Mouse (Mus musculus) spleen, adult 2 months (tissue): ENCODE results near the gene Sod3. TPM values are rescaled to one million over a fixed set of nuclear protein-coding genes. Genes with fewer than 3 reads are reported as not detected.

Source experiments
- DNase-seq, 2 experiments: peaks; one replicate each; pipeline versions ENCODE4 v3.0.0 to v3.0.0-alpha.2; 2012 to 2021; ENCODE audit warnings: low spot score in 2 of 2, low read depth in 1 of 2
- H3K27ac ChIP-seq: fragments of 200-500 bp; 2 replicates; pipeline ENCODE4 v1.5.1; 2012; ENCODE audit warnings: low read length, inconsistent platforms; ENCODE audit not compliant: insufficient read depth
- H3K27me3 ChIP-seq: fragments of 200-500 bp; 2 replicates; pipeline ENCODE4 v1.6.1; 2012; ENCODE audit warnings: mild to moderate bottlenecking, moderate library complexity, low read length, inconsistent platforms; ENCODE audit not compliant: control insufficient read depth, insufficient read depth
- H3K36me3 ChIP-seq: fragments of 200-500 bp; 2 replicates; pipeline ENCODE4 v1.6.1; 2012; ENCODE audit warnings: mild to moderate bottlenecking, low read length, inconsistent platforms; ENCODE audit not compliant: control insufficient read depth, insufficient read depth
- H3K4me1 ChIP-seq: fragments of 200-500 bp; 2 replicates; pipeline ENCODE4 v1.6.1; 2011; ENCODE audit warnings: inconsistent platforms; ENCODE audit not compliant: control insufficient read depth, insufficient read depth, insufficient read length
- H3K4me3 ChIP-seq: fragments of 200-500 bp; 2 replicates; pipeline ENCODE4 v1.5.1; 2011; ENCODE audit warnings: mild to moderate bottlenecking, inconsistent platforms; ENCODE audit not compliant: insufficient read depth, insufficient read length; ENCODE audit errors: extremely low read depth
- CTCF ChIP-seq: fragments of 200-500 bp; IDR thresholded peaks from 2 replicates; pipeline ENCODE4 v1.5.1; 2011; ENCODE audit warnings: mild to moderate bottlenecking, inconsistent platforms; ENCODE audit not compliant: insufficient read depth, insufficient read length, insufficient replicate concordance; ENCODE audit errors: extremely low read depth
- POLR2A ChIP-seq: fragments of 200-500 bp; IDR thresholded peaks from 2 replicates; pipeline ENCODE4 v1.6.1; 2011; ENCODE audit warnings: low read depth, low read length, inconsistent platforms
- WGBS: fragments of 180-500 bp; shearing (Covaris S2); methylation state at CpG from one replicate; pipeline ENCODE4 v1.1.7; 2018; 5-methylcytosine and 5-hydroxymethylcytosine counted together
- polyA plus RNA-seq: library from polyadenylated mRNA; depleted of rRNA; stranded (reverse); fragments of >200 nt; gene quantifications from 2 replicates; pipeline ENCODE4 v1.2.3, GENCODE M21; 2012

The Sod3 gene
- polyA plus RNA-seq, 1 experiment, result 40.4 TPM

DNA sequence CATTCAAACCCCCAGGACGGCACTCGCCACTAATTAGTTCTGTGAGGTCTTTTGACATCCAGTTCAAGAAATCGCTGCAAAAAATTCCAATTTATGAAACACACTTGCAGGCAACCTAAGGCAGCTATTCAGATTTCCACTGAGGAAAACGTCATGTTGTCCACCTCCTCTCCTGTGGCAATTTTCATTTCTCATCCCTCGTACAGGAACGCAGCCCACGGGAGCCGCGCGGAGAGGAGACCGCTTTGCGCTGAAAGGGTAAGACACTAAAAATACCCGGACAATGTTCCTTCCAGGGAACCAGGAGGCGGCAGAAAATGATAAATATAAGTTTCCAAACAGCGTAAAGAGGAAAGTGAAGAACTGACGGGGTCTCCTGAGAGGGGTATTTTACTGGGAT is 27.9 kb downstream of the Sod3 start:
- Histone ChIP-seq H3K36me3 (no peaks in the 10 kb centered on the region), H3K4me1 (no peaks in the 10 kb centered on the region), H3K27ac (no peak overlapping the region), H3K4me3 (no peak overlapping the region), H3K27me3 (no peaks in the 10 kb centered on the region)
- DNase-seq, result no peak
- TF ChIP-seq CTCF, result no peak
- TF ChIP-seq POLR2A, result no peak
- 89% methylated on average over 16 of the region's 16 CpGs for WGBS

DNA sequence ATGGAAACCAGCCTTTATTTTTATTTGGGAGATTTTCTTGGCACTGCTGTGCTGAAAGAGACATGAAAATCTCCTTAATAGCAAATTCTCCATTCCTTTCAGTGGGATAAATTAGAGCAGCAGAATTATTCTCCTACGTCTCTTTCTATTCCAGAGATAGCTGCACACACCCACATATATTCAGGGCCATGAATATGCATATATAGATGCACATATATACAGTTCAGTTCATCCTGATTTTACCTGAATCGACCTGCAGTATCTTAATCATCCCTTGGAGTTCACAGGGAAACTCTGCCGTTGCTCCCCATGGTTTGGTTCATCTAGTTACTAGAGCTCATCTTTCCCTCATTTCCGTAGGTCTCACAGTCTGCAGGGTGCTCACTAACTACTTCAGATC is 30.2 kb downstream of the Sod3 start:
- no peak overlapping the region for H3K4me3 ChIP-seq
- DNase-seq, result no peak
- TF ChIP-seq POLR2A (no peak), CTCF (no peak)
- H3K4me1 ChIP-seq, result no peaks in the 10 kb centered on the region
- no peaks in the 10 kb centered on the region for H3K36me3 ChIP-seq
- no peaks in the 10 kb centered on the region for H3K27me3 ChIP-seq
- WGBS, result 87% methylated on average over 4 of the region's 4 CpGs
- no peak overlapping the region for H3K27ac ChIP-seq

DNA sequence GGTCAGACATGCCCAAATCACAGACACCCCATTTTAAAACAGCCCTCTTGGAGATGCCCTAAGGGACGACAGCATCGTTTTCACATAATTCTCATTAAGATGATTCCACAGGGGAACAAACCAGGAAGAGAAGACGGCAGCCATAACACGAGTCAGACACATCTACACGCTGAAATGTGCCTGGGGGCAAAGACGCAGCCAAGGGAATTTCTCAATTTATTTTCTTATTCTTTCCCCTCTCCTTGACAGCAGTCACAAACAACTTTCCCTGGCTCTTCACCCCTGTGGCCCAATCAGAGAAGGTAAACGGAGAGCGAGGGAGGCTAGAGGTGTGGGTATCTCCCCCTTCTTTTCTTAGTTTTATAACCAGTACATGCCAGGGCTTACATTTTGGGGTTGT is 40.8 kb downstream of the Sod3 start:
- DNase-seq, result no peak
- H3K4me3 ChIP-seq, result no peak overlapping the region
- H3K27me3 ChIP-seq, result no peaks in the 10 kb centered on the region
- H3K4me1 ChIP-seq, result no peaks in the 10 kb centered on the region
- WGBS, result 93% methylated on average over 8 of the region's 8 CpGs
- no peaks in the 10 kb centered on the region for H3K36me3 ChIP-seq
- no peak overlapping the region for H3K27ac ChIP-seq
- TF ChIP-seq POLR2A (no peak), CTCF (no peak)

DNA sequence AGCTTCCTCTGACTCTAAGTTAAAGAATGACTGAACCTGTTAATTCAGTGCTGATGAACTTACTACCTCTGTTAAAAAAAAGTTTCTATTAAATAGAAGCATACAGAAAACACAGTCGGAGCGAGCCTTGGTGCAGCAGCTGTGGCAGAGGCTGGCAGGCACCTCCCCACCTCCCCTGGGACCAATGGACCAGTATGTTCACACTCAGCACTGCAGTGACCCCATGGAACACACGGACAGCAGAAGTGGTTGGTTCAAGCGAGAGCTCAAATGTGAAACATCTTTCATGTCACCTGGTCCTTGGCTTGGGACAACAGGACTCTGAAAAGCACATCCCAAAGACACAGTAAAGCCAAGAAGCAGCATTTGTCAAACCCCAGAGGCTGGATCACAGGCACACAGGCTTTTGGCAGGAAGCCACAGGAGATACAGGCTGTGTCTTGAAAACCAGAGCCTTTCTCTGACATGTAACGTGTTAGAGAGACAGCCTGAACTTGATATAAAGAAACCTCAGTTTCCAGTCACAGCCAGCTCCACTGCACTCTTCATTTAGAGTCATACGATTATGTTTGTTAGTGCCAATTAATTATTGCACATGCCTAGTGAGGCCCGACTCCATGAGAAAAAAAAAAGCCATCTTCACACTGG is 45.2 kb downstream of the Sod3 start:
- no peak overlapping the region for H3K4me3 ChIP-seq
- TF ChIP-seq CTCF, result no peak
- no peaks in the 10 kb centered on the region for H3K4me1 ChIP-seq
- no peaks in the 10 kb centered on the region for H3K27me3 ChIP-seq
- 79% methylated on average over 7 of the region's 7 CpGs for WGBS
- no peak for DNase-seq
- H3K27ac ChIP-seq, result no peak overlapping the region
- H3K36me3 ChIP-seq, result no peaks in the 10 kb centered on the region

DNA sequence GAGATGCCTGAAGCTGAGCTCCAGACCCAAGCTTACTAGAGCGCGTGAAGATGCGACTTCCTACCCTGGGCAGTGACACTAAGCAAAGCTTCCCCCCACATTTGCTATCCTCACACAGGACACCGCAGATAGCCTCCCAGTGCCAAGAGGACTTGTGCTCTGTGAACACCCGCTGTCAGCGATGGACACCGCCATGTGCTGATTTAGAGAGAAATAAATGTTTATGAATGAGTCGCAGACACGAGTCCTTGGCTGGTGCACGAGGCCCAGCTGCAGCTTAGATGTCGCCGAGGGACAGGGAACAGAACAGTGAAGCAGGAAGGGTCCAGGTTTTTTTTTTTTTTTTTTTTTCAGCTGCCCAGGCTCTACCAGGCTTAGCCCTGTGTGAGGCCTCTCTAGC is 46.6 kb downstream of the Sod3 start:
- no peak for DNase-seq
- Histone ChIP-seq H3K27me3 (no peaks in the 10 kb centered on the region), H3K4me1 (no peaks in the 10 kb centered on the region), H3K4me3 (no peak overlapping the region), H3K36me3 (no peaks in the 10 kb centered on the region), H3K27ac (no peak overlapping the region)
- WGBS, result 95% methylated on average over 12 of the region's 12 CpGs
- TF ChIP-seq POLR2A, result no peak
- TF ChIP-seq CTCF, result no peak

DNA sequence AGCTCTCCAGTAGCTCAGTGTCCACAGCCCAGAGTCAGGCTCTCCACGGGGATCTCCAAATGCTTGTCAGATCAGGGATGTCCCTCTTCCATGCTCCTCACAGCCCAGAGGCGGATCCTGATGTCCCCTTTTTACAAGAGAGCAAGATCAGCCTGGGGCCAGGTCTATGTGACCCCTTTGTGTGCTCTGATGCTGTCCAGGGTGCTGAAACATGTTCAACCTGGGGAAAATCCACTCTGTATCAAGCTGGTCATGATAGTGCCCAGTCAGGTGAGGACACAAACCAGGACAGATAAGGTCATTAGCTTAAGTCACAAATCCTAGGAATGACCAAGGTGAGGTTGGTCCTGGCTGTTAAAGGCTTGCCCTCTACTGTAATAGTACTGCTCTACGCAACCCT is 48.0 kb downstream of the Sod3 start:
- TF ChIP-seq CTCF, result no peak
- H3K36me3 ChIP-seq, result no peaks in the 10 kb centered on the region
- DNase-seq, result no peak

DNA sequence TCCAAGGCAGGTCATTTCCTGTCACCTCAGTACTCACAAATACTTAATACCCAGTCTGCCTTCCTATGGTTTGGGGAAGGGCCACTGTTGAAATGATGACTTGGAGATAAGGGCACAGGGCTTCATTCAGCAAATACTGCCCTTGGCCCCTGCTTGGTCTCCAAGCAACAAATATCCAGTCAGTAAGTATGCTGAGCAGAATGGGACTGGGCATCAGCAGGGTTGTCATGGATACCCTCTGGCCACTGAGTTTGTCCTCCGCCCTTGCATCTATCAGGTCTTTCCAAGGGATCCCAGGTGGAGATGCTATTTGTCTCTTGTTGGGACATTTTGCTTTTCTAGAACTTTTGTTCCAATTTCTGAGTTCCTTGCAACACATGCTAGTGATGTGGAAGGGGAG is 51.6 kb downstream of the Sod3 start:
- Histone ChIP-seq H3K27me3 (no peaks in the 10 kb centered on the region), H3K4me3 (no peak overlapping the region), H3K36me3 (no peaks in the 10 kb centered on the region), H3K4me1 (no peaks in the 10 kb centered on the region), H3K27ac (no peak overlapping the region)
- no peak for DNase-seq
- no peak for TF ChIP-seq CTCF
- TF ChIP-seq POLR2A, result no peak
- 93% methylated on average over 1 of the region's 1 CpGs for WGBS

More for the DNA sequence above, 48.0 kb downstream of the Sod3 start:
- no peaks in the 10 kb centered on the region for H3K4me1 ChIP-seq
- no peaks in the 10 kb centered on the region for H3K27me3 ChIP-seq
- WGBS, result 75% methylated on average over 3 of the region's 3 CpGs
- no peak overlapping the region for H3K4me3 ChIP-seq
- H3K27ac ChIP-seq, result no peak overlapping the region

DNA sequence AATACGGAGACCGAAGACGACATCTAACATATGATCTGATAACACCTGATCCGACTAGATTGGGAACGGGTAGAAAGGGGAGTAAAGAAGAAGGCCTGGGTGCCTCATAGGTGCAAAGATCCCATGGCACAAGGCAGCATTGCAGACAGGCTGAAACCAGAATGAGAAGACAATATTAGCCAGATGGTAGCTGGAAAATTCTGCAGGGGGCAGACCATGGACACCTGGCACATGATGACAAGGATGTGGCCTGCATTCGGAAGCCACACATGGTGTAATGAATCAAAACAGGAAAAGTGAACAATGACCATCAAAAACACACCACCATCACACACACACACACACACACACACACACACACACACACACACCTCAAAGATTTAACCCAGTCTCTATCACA is 52.3 kb downstream of the Sod3 start:
- Histone ChIP-seq H3K27me3 (no peaks in the 10 kb centered on the region), H3K27ac (no peak overlapping the region), H3K4me1 (no peaks in the 10 kb centered on the region), H3K36me3 (no peaks in the 10 kb centered on the region), H3K4me3 (no peak overlapping the region)
- TF ChIP-seq CTCF (no peak), POLR2A (no peak)
- DNase-seq, result no peak
- 92% methylated on average over 6 of the region's 6 CpGs for WGBS
